Mouse (Mus musculus) forebrain, embryonic 10.5 days (tissue): ENCODE measurements around the gene Mmp14. TPM values are rescaled to one million over a fixed set of nuclear protein-coding genes. Genes with fewer than 3 reads are reported as not detected.

ENCODE experiments used
- DNase-seq: peaks from one replicate; pipeline ENCODE4 v3.0.0-alpha.2; 2017; ENCODE audit warnings: low spot score; ENCODE audit errors: extremely low spot score
- H3K27ac ChIP-seq: fragments of 300-500 bp; sonication (generic); 2 replicates; pipeline ENCODE4 v1.5.1; 2016; ENCODE audit warnings: mild to moderate bottlenecking
- H3K27me3 ChIP-seq: fragments of 300-500 bp; sonication (generic); 2 replicates; pipeline ENCODE4 v1.6.1; 2016; ENCODE audit warnings: mild to moderate bottlenecking; ENCODE audit not compliant: poor library complexity, severe bottlenecking
- H3K36me3 ChIP-seq: fragments of 300-500 bp; sonication (generic); replicated peaks from 2 replicates; pipeline ENCODE4 v1.6.1; 2016; ENCODE audit warnings: mild to moderate bottlenecking, moderate library complexity
- H3K4me1 ChIP-seq: fragments of 300-500 bp; sonication (generic); 2 replicates; pipeline ENCODE4 v1.6.1; 2016
- H3K4me3 ChIP-seq: fragments of 300-500 bp; sonication (generic); 2 replicates; pipeline ENCODE4 v1.5.1; 2016; ENCODE audit warnings: mild to moderate bottlenecking, moderate library complexity
- H3K9me3 ChIP-seq: fragments of 300-500 bp; sonication (generic); 2 replicates; pipeline ENCODE4 v1.6.1; 2016; ENCODE audit warnings: mild to moderate bottlenecking, moderate library complexity
- WGBS: fragments of 180-500 bp; shearing (Covaris S2); methylation state at CpG from one replicate; pipeline ENCODE4 v1.1.7; 2016; 5-methylcytosine and 5-hydroxymethylcytosine counted together
- polyA plus RNA-seq: library from polyadenylated mRNA; unstranded; fragments of >200 nt; fragmentation: Nextera tagmentation; extraction: Ambion mirVana; gene quantifications from 2 replicates; pipeline ENCODE4 v1.2.1, GENCODE M21; 2016

The Mmp14 gene
- polyA plus RNA-seq, 1 experiment from 2014 or later: 52.4 TPM

- Histone ChIP-seq H3K36me3 (peaks cover 13% of the 10 kb centered on the region), H3K27me3 (no peaks in the 10 kb centered on the region), H3K4me1 (peaks cover 35% of the 10 kb centered on the region), H3K9me3 (no peaks in the 10 kb centered on the region), H3K4me3 (no peak overlapping the region), H3K27ac (no peak overlapping the region; the same call in 1 of the 2 replicates)
- no peak for DNase-seq
- WGBS: 56% methylated on average over 3 of the region's 3 CpGs
Observed at GRCm38 (mm10) chr14:54445476-54445875, 14.1 kb downstream of the Mmp14 start.

GRCm38 (mm10) chr14:54453566-54453965 lies 22.2 kb downstream of the Mmp14 start:
- WGBS: 93% methylated on average over 9 of the region's 9 CpGs
- DNase-seq: no peak

GRCm38 (mm10) chr14:54454669-54455528 lies 23.5 kb downstream of the Mmp14 start:
- no peaks in the 10 kb centered on the region for H3K36me3 ChIP-seq
- no peak for DNase-seq
- no peaks in the 10 kb centered on the region for H3K9me3 ChIP-seq
- no peaks in the 10 kb centered on the region for H3K4me1 ChIP-seq
- H3K4me3 ChIP-seq: no peak overlapping the region
- WGBS: 87% methylated on average over 11 of the region's 11 CpGs
- peaks cover 7% of the 10 kb centered on the region; the same call in 1 of the 2 replicates for H3K27me3 ChIP-seq
- no peak overlapping the region for H3K27ac ChIP-seq

More at GRCm38 (mm10) chr14:54453566-54453965, 22.2 kb downstream of the Mmp14 start:
- Histone ChIP-seq H3K9me3 (no peaks in the 10 kb centered on the region), H3K4me1 (peaks cover 6% of the 10 kb centered on the region; the same call in 1 of the 2 replicates), H3K36me3 (no peaks in the 10 kb centered on the region), H3K27ac (no peak overlapping the region), H3K4me3 (no peak overlapping the region), H3K27me3 (peaks cover 7% of the 10 kb centered on the region; the same call in 1 of the 2 replicates)

- no peak overlapping the region for H3K27ac ChIP-seq
- WGBS: 91% methylated on average over 14 of the region's 14 CpGs
- DNase-seq: no peak
Observed at GRCm38 (mm10) chr14:54457907-54458569, 26.6 kb downstream of the Mmp14 start.

GRCm38 (mm10) chr14:54462146-54462545 lies 30.7 kb downstream of the Mmp14 start:
- WGBS: 90% methylated on average over 4 of the region's 4 CpGs
- DNase-seq: no peak
- H3K27ac ChIP-seq: no peak overlapping the region
- H3K27me3 ChIP-seq: no peaks in the 10 kb centered on the region
- peaks cover 22% of the 10 kb centered on the region for H3K4me1 ChIP-seq
- H3K9me3 ChIP-seq: no peaks in the 10 kb centered on the region
- H3K4me3 ChIP-seq: no peak overlapping the region
- H3K36me3 ChIP-seq: peaks cover 3% of the 10 kb centered on the region; the same call in 1 of the 2 replicates

More at GRCm38 (mm10) chr14:54457907-54458569, 26.6 kb downstream of the Mmp14 start:
- H3K27me3 ChIP-seq: no peaks in the 10 kb centered on the region
- no peaks in the 10 kb centered on the region for H3K36me3 ChIP-seq
- no peaks in the 10 kb centered on the region for H3K4me1 ChIP-seq
- no peaks in the 10 kb centered on the region for H3K9me3 ChIP-seq
- H3K4me3 ChIP-seq: no peak overlapping the region

- Histone ChIP-seq H3K4me1 (peaks cover 31% of the 10 kb centered on the region), H3K36me3 (peaks cover 15% of the 10 kb centered on the region), H3K4me3 (peak overlapping the region; percentile 89), H3K27me3 (no peaks in the 10 kb centered on the region), H3K9me3 (no peaks in the 10 kb centered on the region), H3K27ac (peak overlapping the region; percentile 86)
- no peak for DNase-seq
- WGBS: 16% methylated on average over 12 of the region's 12 CpGs
Observed at GRCm38 (mm10) chr14:54463108-54463958, 31.9 kb downstream of the Mmp14 start.

- peaks cover 31% of the 10 kb centered on the region for H3K4me1 ChIP-seq
- peak within 1 kb of the TSS; percentile 89 for H3K4me3 ChIP-seq
- H3K27me3 ChIP-seq: no peaks in the 10 kb centered on the region
- H3K9me3 ChIP-seq: no peaks in the 10 kb centered on the region
- H3K36me3 ChIP-seq: peaks cover 21% of the 10 kb centered on the region
- peak; percentile 89 for DNase-seq
- WGBS: under 1% methylated on average over 35 of the region's 35 CpGs
- peak within 1 kb of the TSS; percentile 86 for H3K27ac ChIP-seq
Observed at GRCm38 (mm10) chr14:54463959-54464292, 32.5 kb downstream of the Mmp14 start, which contains the start of gene Lrp10. Gene Lrp10, plus strand, starts transcription at chr14:54464137.

- peak overlapping the region; percentile 89 for H3K4me3 ChIP-seq
- H3K36me3 ChIP-seq: peaks cover 26% of the 10 kb centered on the region
- peak; percentile 73 for DNase-seq
- peaks cover 31% of the 10 kb centered on the region for H3K4me1 ChIP-seq
- H3K27ac ChIP-seq: peak overlapping the region; percentile 86
- H3K9me3 ChIP-seq: no peaks in the 10 kb centered on the region
- WGBS: under 1% methylated on average over 57 of the region's 57 CpGs
- H3K27me3 ChIP-seq: no peaks in the 10 kb centered on the region
Observed at GRCm38 (mm10) chr14:54464293-54465005, 33.0 kb downstream of the Mmp14 start.

- Histone ChIP-seq H3K4me3 (no peak overlapping the region), H3K36me3 (peaks cover 40% of the 10 kb centered on the region), H3K27ac (no peak overlapping the region), H3K4me1 (peaks cover 25% of the 10 kb centered on the region), H3K27me3 (peaks cover 12% of the 10 kb centered on the region), H3K9me3 (no peaks in the 10 kb centered on the region)
- no peak for DNase-seq
- WGBS: 91% methylated on average over 2 of the region's 2 CpGs
Observed at GRCm38 (mm10) chr14:54471467-54471866, 40.1 kb downstream of the Mmp14 start.

GRCm38 (mm10) chr14:54472671-54473070 lies 41.3 kb downstream of the Mmp14 start:
- Histone ChIP-seq H3K27me3 (peaks cover 24% of the 10 kb centered on the region), H3K9me3 (no peaks in the 10 kb centered on the region), H3K27ac (no peak overlapping the region), H3K4me3 (no peak overlapping the region), H3K4me1 (peaks cover 32% of the 10 kb centered on the region), H3K36me3 (peaks cover 35% of the 10 kb centered on the region)
- DNase-seq: no peak
- 85% methylated on average over 5 of the region's 5 CpGs for WGBS

GRCm38 (mm10) chr14:54474744-54475143 lies 43.3 kb downstream of the Mmp14 start:
- no peak for DNase-seq

More at GRCm38 (mm10) chr14:54474744-54475143, 43.3 kb downstream of the Mmp14 start:
- H3K27ac ChIP-seq: no peak overlapping the region
- peaks cover 46% of the 10 kb centered on the region for H3K4me1 ChIP-seq
- H3K9me3 ChIP-seq: no peaks in the 10 kb centered on the region
- peaks cover 14% of the 10 kb centered on the region for H3K36me3 ChIP-seq
- H3K4me3 ChIP-seq: no peak overlapping the region
- peaks cover 44% of the 10 kb centered on the region for H3K27me3 ChIP-seq
- WGBS: 83% methylated on average over 5 of the region's 5 CpGs
